Mouse (Mus musculus): Measurements from ENCODE around the gene Olfr10. TPM values are rescaled to one million over a fixed set of nuclear protein-coding genes. Genes with fewer than 3 reads are reported as not detected.

The Olfr10 gene
- polyA plus RNA-seq (2012; rRNA removed) = not detected in 2 replicates

DNA sequence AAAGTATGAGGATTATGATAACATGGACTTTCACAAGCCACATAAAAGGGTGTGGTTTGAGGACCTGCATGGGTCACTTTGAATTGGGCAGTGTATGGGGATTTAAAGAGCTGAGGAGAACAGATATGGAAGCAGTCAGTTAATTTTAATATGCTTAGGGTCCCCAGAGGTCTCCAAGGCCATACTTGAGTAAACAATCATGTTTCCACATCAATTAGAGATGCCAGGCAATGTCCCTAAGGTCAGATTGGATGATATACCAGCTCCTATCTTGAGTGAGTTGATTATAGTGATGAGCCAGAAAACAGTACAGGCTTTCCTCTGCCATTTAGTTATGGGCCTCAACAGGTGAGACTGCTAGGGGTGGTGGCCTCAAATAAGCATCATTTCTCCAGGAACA lies at the start of gene Olfr10:
TSS of gene Olfr10 (plus strand) at position 301 of the 400 bp plus-strand sequence.
- H3K27ac ChIP-seq (ENCODE audit: control insufficient read depth, insufficient read depth, low read depth, low read length) = no peak within 1 kb of the TSS
- no peak for TF ChIP-seq CTCF (IDR thresholded peaks at IDR 0.05; ENCODE audit: control insufficient read depth, insufficient read depth, insufficient replicate concordance, low read depth, low read length)
- TF ChIP-seq POLR2A (IDR thresholded peaks at IDR 0.05; ENCODE audit: control insufficient read depth, low read depth, low read length) = no peak
- H3K4me1 ChIP-seq (ENCODE audit: control insufficient read depth, insufficient read depth, low read length) = no peaks in the 10 kb centered on the region
- H3K27me3 ChIP-seq (ENCODE audit: control insufficient read depth, insufficient read depth, low read length) = no peaks in the 10 kb centered on the region
- H3K4me3 ChIP-seq (ENCODE audit: control insufficient read depth, low read depth, low read length) = no peak within 1 kb of the TSS
- H3K36me3 ChIP-seq (ENCODE audit: control insufficient read depth, insufficient read depth, low read length) = no peaks in the 10 kb centered on the region

DNA sequence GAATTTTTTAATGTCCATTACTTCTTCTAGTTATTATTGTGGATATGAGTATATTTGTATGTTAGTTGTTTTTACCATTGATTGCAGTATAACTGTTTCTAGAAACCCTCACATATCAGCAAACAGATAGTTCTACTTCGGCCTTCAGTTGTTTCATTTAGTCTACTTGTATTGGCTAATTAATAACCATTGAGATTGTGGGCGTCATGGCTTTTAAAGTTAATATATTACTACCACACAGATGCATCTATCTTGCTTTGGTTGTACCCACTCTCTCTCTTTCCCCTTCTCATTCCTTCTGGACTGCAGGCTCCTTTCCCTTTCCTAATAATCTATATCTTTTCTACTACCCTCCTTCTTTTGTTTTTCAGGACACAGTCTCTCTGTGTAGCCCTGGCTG lies 45.2 kb upstream of the Olfr10 start:
- Histone ChIP-seq H3K36me3 (ENCODE audit: control insufficient read depth, insufficient read depth, low read length) (no peaks in the 10 kb centered on the region), H3K27ac (ENCODE audit: control insufficient read depth, insufficient read depth, low read depth, low read length) (no peak overlapping the region), H3K4me3 (ENCODE audit: control insufficient read depth, low read depth, low read length) (no peak overlapping the region), H3K4me1 (ENCODE audit: control insufficient read depth, insufficient read depth, low read length) (peaks cover 5% of the 10 kb centered on the region), H3K27me3 (ENCODE audit: control insufficient read depth, insufficient read depth, low read length) (no peaks in the 10 kb centered on the region)
- no peak for TF ChIP-seq POLR2A (IDR thresholded peaks at IDR 0.05; ENCODE audit: control insufficient read depth, low read depth, low read length)
- TF ChIP-seq CTCF (IDR thresholded peaks at IDR 0.05; ENCODE audit: control insufficient read depth, insufficient read depth, insufficient replicate concordance, low read depth, low read length) = no peak

DNA sequence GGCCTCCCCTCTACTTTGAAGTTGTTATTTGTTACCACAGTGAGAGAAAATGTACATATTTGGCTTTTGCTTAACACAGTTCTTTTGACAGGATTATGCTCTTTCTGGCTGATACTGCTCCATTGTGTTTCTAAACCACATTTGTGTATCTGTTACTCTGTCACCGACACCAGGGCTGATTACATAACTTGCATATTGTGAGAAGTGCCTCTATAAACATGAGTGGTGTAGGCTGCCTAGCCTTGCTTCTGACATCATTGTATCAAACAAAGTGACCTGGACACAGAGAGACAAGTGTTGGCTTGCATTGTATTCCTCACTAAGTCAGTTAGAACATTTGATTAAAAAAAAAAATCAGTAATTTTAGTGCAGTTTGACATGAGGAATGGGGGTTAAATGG lies 44.7 kb upstream of the Olfr10 start:
- peaks cover 8% of the 10 kb centered on the region for H3K4me1 ChIP-seq (ENCODE audit: control insufficient read depth, insufficient read depth, low read length)
- TF ChIP-seq POLR2A (IDR thresholded peaks at IDR 0.05; ENCODE audit: control insufficient read depth, low read depth, low read length) = no peak
- TF ChIP-seq CTCF (IDR thresholded peaks at IDR 0.05; ENCODE audit: control insufficient read depth, insufficient read depth, insufficient replicate concordance, low read depth, low read length) = no peak
- no peaks in the 10 kb centered on the region for H3K27me3 ChIP-seq (ENCODE audit: control insufficient read depth, insufficient read depth, low read length)
- H3K4me3 ChIP-seq (ENCODE audit: control insufficient read depth, low read depth, low read length) = no peak overlapping the region
- no peaks in the 10 kb centered on the region for H3K36me3 ChIP-seq (ENCODE audit: control insufficient read depth, insufficient read depth, low read length)
- H3K27ac ChIP-seq (ENCODE audit: control insufficient read depth, insufficient read depth, low read depth, low read length) = no peak overlapping the region

DNA sequence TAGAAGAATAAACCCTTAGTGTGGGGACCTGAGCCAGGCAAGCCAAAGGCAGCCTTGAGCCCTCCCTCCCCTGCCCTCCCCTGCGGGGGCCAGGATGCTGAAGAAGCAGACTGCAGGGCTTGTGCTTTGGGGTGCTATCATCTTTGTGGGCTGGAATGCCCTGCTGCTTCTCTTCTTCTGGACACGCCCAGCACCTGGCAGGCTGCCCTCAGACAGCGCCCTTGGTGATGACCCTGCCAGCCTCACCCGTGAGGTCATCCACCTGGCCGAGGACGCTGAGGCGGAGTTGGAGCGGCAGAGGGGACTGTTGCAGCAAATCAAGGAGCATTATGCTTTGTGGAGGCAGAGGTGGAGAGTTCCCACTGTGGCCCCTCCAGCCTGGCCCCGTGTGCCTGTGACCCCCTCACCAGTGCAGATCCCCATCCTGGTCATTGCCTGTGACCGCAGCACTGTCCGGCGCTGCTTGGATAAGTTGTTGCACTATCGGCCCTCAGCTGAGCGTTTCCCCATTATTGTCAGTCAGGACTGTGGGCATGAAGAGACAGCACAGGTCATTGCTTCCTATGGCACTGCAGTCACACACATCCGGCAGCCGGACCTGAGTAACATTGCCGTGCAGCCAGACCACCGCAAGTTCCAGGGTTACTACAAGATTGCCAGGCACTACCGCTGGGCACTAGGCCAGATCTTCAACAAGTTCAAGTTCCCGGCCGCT lies 43.8 kb upstream of the Olfr10 start:
- Histone ChIP-seq H3K4me3 (ENCODE audit: control insufficient read depth, low read depth, low read length) (no peak overlapping the region), H3K36me3 (ENCODE audit: control insufficient read depth, insufficient read depth, low read length) (no peaks in the 10 kb centered on the region), H3K27ac (ENCODE audit: control insufficient read depth, insufficient read depth, low read depth, low read length) (no peak overlapping the region), H3K27me3 (ENCODE audit: control insufficient read depth, insufficient read depth, low read length) (no peaks in the 10 kb centered on the region), H3K4me1 (ENCODE audit: control insufficient read depth, insufficient read depth, low read length) (peaks cover 11% of the 10 kb centered on the region)
- no peak for TF ChIP-seq CTCF (IDR thresholded peaks at IDR 0.05; ENCODE audit: control insufficient read depth, insufficient read depth, insufficient replicate concordance, low read depth, low read length)
- TF ChIP-seq POLR2A (IDR thresholded peaks at IDR 0.05; ENCODE audit: control insufficient read depth, low read depth, low read length) = no peak

DNA sequence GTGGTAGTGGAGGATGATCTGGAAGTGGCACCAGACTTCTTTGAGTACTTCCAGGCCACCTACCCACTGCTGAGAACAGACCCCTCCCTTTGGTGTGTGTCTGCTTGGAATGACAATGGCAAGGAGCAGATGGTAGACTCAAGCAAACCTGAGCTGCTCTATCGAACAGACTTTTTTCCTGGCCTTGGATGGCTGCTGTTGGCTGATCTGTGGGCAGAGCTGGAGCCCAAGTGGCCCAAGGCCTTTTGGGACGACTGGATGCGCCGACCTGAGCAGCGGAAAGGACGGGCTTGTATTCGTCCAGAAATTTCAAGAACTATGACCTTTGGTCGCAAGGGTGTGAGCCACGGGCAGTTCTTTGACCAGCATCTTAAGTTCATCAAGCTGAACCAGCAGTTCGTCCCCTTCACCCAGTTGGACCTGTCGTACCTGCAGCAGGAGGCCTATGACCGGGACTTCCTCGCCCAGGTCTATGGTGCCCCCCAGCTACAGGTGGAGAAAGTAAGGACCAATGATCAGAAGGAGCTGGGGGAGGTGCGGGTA lies 43.2 kb upstream of the Olfr10 start:
- no peak overlapping the region; the same call in 1 of the 2 replicates for H3K4me3 ChIP-seq (ENCODE audit: control insufficient read depth, low read depth, low read length)

DNA sequence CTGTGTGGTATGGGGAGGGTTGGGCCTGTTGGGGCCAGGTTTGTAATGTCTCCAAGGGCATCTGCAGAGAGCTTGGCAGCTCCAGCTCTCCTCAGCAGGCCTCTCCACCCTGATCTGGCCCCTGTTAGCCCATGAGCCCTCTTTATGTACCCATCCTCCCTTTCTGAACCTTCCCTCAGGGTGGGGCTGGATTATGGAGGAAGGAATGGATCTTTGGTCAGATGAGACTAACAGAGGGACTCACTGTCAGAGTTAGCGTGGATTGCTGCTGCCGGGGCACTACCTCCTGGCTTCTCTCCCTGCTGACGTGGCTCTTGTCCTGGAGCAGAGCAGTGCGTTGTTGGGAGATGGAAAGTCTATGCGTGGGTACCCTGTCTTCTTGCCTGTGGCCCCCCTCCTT lies 42.3 kb upstream of the Olfr10 start:
- Histone ChIP-seq H3K4me3 (ENCODE audit: control insufficient read depth, low read depth, low read length) (peak overlapping the region; percentile 46), H3K36me3 (ENCODE audit: control insufficient read depth, insufficient read depth, low read length) (no peaks in the 10 kb centered on the region), H3K4me1 (ENCODE audit: control insufficient read depth, insufficient read depth, low read length) (peaks cover 13% of the 10 kb centered on the region), H3K27ac (ENCODE audit: control insufficient read depth, insufficient read depth, low read depth, low read length) (no peak overlapping the region), H3K27me3 (ENCODE audit: control insufficient read depth, insufficient read depth, low read length) (no peaks in the 10 kb centered on the region)
- TF ChIP-seq POLR2A (IDR thresholded peaks at IDR 0.05; ENCODE audit: control insufficient read depth, low read depth, low read length) (no peak), CTCF (IDR thresholded peaks at IDR 0.05; ENCODE audit: control insufficient read depth, insufficient read depth, insufficient replicate concordance, low read depth, low read length) (no peak)

More for the DNA sequence above, 43.2 kb upstream of the Olfr10 start:
- no peaks in the 10 kb centered on the region for H3K36me3 ChIP-seq (ENCODE audit: control insufficient read depth, insufficient read depth, low read length)
- no peaks in the 10 kb centered on the region for H3K27me3 ChIP-seq (ENCODE audit: control insufficient read depth, insufficient read depth, low read length)
- peaks cover 11% of the 10 kb centered on the region for H3K4me1 ChIP-seq (ENCODE audit: control insufficient read depth, insufficient read depth, low read length)
- no peak overlapping the region for H3K27ac ChIP-seq (ENCODE audit: control insufficient read depth, insufficient read depth, low read depth, low read length)
- no peak for TF ChIP-seq CTCF (IDR thresholded peaks at IDR 0.05; ENCODE audit: control insufficient read depth, insufficient read depth, insufficient replicate concordance, low read depth, low read length)
- TF ChIP-seq POLR2A (IDR thresholded peaks at IDR 0.05; ENCODE audit: control insufficient read depth, low read depth, low read length) = no peak

DNA sequence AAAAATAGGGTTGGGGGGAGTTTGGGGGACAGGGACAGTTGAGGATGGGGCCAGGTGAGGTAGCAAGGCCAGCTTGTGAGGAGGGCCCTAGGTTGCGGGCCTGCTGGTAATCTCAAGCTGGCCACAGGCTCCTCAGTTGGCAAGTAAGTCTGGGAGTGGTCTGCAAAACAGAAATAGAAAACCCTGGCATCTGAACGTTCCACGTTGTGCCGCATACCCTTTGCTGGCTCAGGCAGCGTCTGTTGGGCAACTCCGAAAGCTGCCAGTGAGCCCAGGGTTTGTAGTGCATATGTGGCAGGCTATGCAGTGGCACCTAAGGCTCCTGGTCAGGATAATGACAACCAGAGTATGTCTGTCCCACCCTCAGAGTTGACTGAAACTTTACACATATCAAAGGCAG lies 41.4 kb upstream of the Olfr10 start:
- no peaks in the 10 kb centered on the region for H3K36me3 ChIP-seq (ENCODE audit: control insufficient read depth, insufficient read depth, low read length)
- H3K4me1 ChIP-seq (ENCODE audit: control insufficient read depth, insufficient read depth, low read length) = peaks cover 13% of the 10 kb centered on the region
- H3K27me3 ChIP-seq (ENCODE audit: control insufficient read depth, insufficient read depth, low read length) = no peaks in the 10 kb centered on the region
- H3K4me3 ChIP-seq (ENCODE audit: control insufficient read depth, low read depth, low read length) = peak overlapping the region; percentile 75
- no peak overlapping the region for H3K27ac ChIP-seq (ENCODE audit: control insufficient read depth, insufficient read depth, low read depth, low read length)
- TF ChIP-seq CTCF (IDR thresholded peaks at IDR 0.05; ENCODE audit: control insufficient read depth, insufficient read depth, insufficient replicate concordance, low read depth, low read length) (no peak), POLR2A (IDR thresholded peaks at IDR 0.05; ENCODE audit: control insufficient read depth, low read depth, low read length) (no peak)
